Comparison of ENCODE assay signal across 8 mouse cellular contexts in the genomic region with DNA sequence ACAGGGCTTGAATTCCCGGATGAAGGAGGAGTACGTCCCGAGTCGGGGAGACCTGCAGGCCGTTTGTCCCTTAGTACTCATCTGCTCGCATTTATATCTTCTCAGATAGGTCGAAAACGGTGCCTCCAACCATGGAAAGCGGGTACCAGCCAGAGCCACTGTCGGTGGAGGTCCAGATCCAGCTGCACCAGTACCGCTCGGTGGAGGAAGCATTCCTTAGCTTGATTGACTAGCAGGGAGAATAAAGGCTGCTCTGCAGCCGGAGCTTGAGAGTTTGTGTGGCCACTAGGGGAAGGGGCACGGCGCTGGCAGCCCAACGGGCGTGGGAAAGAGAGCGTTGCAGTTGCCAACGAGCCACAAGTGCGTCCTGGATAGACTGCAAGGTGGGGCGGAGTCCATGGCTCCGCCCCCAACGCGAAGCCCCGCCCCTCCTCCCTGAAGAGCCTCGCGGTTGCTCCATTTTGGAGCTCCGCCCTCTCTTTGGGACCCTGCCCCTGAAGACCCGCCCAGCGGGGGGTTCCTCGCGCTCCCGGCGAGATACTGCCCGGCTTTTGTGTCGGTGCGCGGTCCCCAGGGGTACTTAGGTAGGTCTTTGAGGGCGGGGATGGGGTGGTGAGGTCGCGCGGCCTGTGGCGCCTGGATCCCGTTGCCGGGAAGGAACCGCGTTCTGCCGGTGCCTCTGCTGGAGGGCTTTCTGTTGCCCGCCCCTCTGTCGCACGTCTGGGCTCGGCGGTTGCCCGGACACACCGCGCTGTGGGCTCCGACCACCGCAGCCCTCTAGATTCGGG. TPM values are rescaled to one million over a fixed set of nuclear protein-coding genes. Genes with fewer than 3 reads are reported as not detected.
DNase-seq lines count a peak whose midpoint lies in the region; ATAC-seq and TF ChIP-seq lines count a peak whose summit lies in the region.

No protein-coding gene starts in this region.

- peak; percentile 97 for DNase-seq in brain, embryonic 14.5 days (ENCODE audit: low read depth)
- DNase-seq in liver, embryonic 13.5 days = peak; percentile 74
- DNase-seq in stomach, postnatal 0 days (ENCODE audit: low spot score) = peak; percentile 84

- peak overlapping the region; percentile 69 for H3K9ac ChIP-seq in heart, embryonic 12.5 days
- H3K9ac ChIP-seq in kidney, embryonic 16.5 days (replicated peaks; ENCODE audit: low read length) = peak overlapping the region; percentile 63
- peak overlapping the region; percentile 54 for H3K9ac ChIP-seq in liver, embryonic 13.5 days
- peak overlapping the region; percentile 72 for H3K9ac ChIP-seq in neural tube, embryonic 12.5 days
- H3K9ac ChIP-seq in stomach, postnatal 0 days (ENCODE audit: low read length) = peak overlapping the region; percentile 43

- no peak overlapping the region for H3K27ac ChIP-seq in heart, embryonic 12.5 days (ENCODE audit: poor library complexity, severe bottlenecking)
- H3K27ac ChIP-seq in kidney, embryonic 16.5 days (ENCODE audit: low read length) = no peak overlapping the region
- no peak overlapping the region for H3K27ac ChIP-seq in liver, embryonic 13.5 days
- no peak overlapping the region for H3K27ac ChIP-seq in neural tube, embryonic 12.5 days
- H3K27ac ChIP-seq in stomach, postnatal 0 days (replicated peaks) = no peak overlapping the region

- peak overlapping the region; percentile 68 for H3K4me3 ChIP-seq in heart, embryonic 12.5 days
- peak overlapping the region; percentile 70 for H3K4me3 ChIP-seq in kidney, embryonic 16.5 days (ENCODE audit: low read length)
- peak overlapping the region; percentile 62 for H3K4me3 ChIP-seq in liver, embryonic 13.5 days (replicated peaks)
- H3K4me3 ChIP-seq in neural tube, embryonic 12.5 days = peak overlapping the region; percentile 61
- H3K4me3 ChIP-seq in stomach, postnatal 0 days (ENCODE audit: low read depth, low read length) = peak overlapping the region; percentile 49

- H3K4me2 ChIP-seq in heart, embryonic 12.5 days = peak overlapping the region; percentile 88
- H3K4me2 ChIP-seq in kidney, embryonic 16.5 days (replicated peaks; ENCODE audit: low read depth, low read length) = peak overlapping the region; percentile 93
- peak overlapping the region; percentile 84 for H3K4me2 ChIP-seq in liver, embryonic 13.5 days
- H3K4me2 ChIP-seq in neural tube, embryonic 12.5 days (replicated peaks) = peak overlapping the region; percentile 82
- H3K4me2 ChIP-seq in stomach, postnatal 0 days (replicated peaks; ENCODE audit: low read depth) = peak overlapping the region; percentile 89

- peaks cover 61% of the 10 kb centered on the region for H3K27me3 ChIP-seq in heart, embryonic 12.5 days (replicated peaks)
- peaks cover 28% of the 10 kb centered on the region for H3K27me3 ChIP-seq in kidney, embryonic 16.5 days (ENCODE audit: insufficient read depth, low read length)
- peaks cover 53% of the 10 kb centered on the region for H3K27me3 ChIP-seq in liver, embryonic 13.5 days
- H3K27me3 ChIP-seq in neural tube, embryonic 12.5 days (replicated peaks) = peaks cover 7% of the 10 kb centered on the region; the same call in 1 of the 2 replicates
- no peaks in the 10 kb centered on the region for H3K27me3 ChIP-seq in stomach, postnatal 0 days (ENCODE audit: control insufficient read depth, insufficient read depth, low read length)

- H3K9me3 ChIP-seq in heart, embryonic 12.5 days (replicated peaks) = no peaks in the 10 kb centered on the region
- H3K9me3 ChIP-seq in kidney, embryonic 16.5 days (ENCODE audit: low read length) = no peaks in the 10 kb centered on the region
- no peaks in the 10 kb centered on the region for H3K9me3 ChIP-seq in liver, embryonic 13.5 days (replicated peaks)
- H3K9me3 ChIP-seq in neural tube, embryonic 12.5 days = no peaks in the 10 kb centered on the region
- no peaks in the 10 kb centered on the region for H3K9me3 ChIP-seq in stomach, postnatal 0 days (ENCODE audit: control insufficient read depth, low read length)

- peak; percentile 81 for ATAC-seq in CD4-positive, CD25-positive, alpha-beta regulatory T cell, adult 4 months
- peak; percentile 74 for ATAC-seq in erythroblast, adult 5-6 weeks (replicated peaks; ENCODE audit: low FRiP score, poor library complexity, severe bottlenecking)
- ATAC-seq in heart, embryonic 12.5 days (ENCODE audit: insufficient number of reproducible peaks, low FRiP score) = peak; percentile 90
- peak; percentile 92 for ATAC-seq in kidney, embryonic 16.5 days (ENCODE audit: low FRiP score, low TSS enrichment)
- peak; percentile 80 for ATAC-seq in liver, embryonic 13.5 days (ENCODE audit: low read depth)
- ATAC-seq in neural tube, embryonic 12.5 days (ENCODE audit: low FRiP score, low read depth) = peak; percentile 89
- ATAC-seq in stomach, postnatal 0 days (ENCODE audit: low FRiP score, low TSS enrichment) = peak; percentile 82

- peaks cover 24% of the 10 kb centered on the region for H3K36me3 ChIP-seq in heart, embryonic 12.5 days
- peaks cover 8% of the 10 kb centered on the region; the same call in 1 of the 2 replicates for H3K36me3 ChIP-seq in kidney, embryonic 16.5 days (ENCODE audit: insufficient read depth, low read length)
- peaks cover 20% of the 10 kb centered on the region; the same call in 1 of the 2 replicates for H3K36me3 ChIP-seq in liver, embryonic 13.5 days
- H3K36me3 ChIP-seq in neural tube, embryonic 12.5 days = peaks cover 15% of the 10 kb centered on the region
- no peaks in the 10 kb centered on the region for H3K36me3 ChIP-seq in stomach, postnatal 0 days (ENCODE audit: control insufficient read depth, insufficient read depth, low read length)

- TF ChIP-seq EP300 in stomach, postnatal 0 days (optimal IDR thresholded peaks at IDR 0.05) = no peak

- H3K4me1 ChIP-seq in heart, embryonic 12.5 days (replicated peaks) = peaks cover 13% of the 10 kb centered on the region; the same call in 1 of the 2 replicates
- H3K4me1 ChIP-seq in kidney, embryonic 16.5 days (ENCODE audit: insufficient read depth, low read length) = peaks cover 10% of the 10 kb centered on the region; the same call in 1 of the 2 replicates
- peaks cover 33% of the 10 kb centered on the region for H3K4me1 ChIP-seq in liver, embryonic 13.5 days (replicated peaks)
- H3K4me1 ChIP-seq in neural tube, embryonic 12.5 days = peaks cover 12% of the 10 kb centered on the region
- H3K4me1 ChIP-seq in stomach, postnatal 0 days (replicated peaks; ENCODE audit: control insufficient read depth, insufficient read depth) = no peaks in the 10 kb centered on the region

- WGBS in heart, embryonic 12.5 days = under 1% methylated on average over 58 of the region's 59 CpGs
- under 1% methylated on average over 59 of the region's 59 CpGs for WGBS in kidney, embryonic 16.5 days
- WGBS in liver, embryonic 13.5 days (ENCODE audit: insufficient replicate concordance) = 1% methylated on average over 59 of the region's 59 CpGs
- WGBS in neural tube, embryonic 12.5 days = under 1% methylated on average over 59 of the region's 59 CpGs
- WGBS in stomach, postnatal 0 days = 1% methylated on average over 59 of the region's 59 CpGs

- TF ChIP-seq CTCF in brain, embryonic 14.5 days (IDR thresholded peaks at IDR 0.05; ENCODE audit: borderline replicate concordance, extremely low read depth, insufficient read depth, insufficient read length) = peak; percentile 54
- TF ChIP-seq CTCF in stomach, postnatal 0 days (IDR thresholded peaks at IDR 0.05; ENCODE audit: low read depth) = peak; percentile 38; the same call in 1 of the 2 replicates

- TF ChIP-seq POLR2A in brain, embryonic 14.5 days (IDR thresholded peaks at IDR 0.05; ENCODE audit: borderline replicate concordance, extremely low read depth, insufficient read depth, insufficient read length, poor library complexity, severe bottlenecking) = peak; percentile 44; the same call in 1 of the 2 replicates

RNA-seq across cellular contexts. Expression of gene B3gnt4, which starts 2.1 kb away (rescaled TPM):
- polyA plus RNA-seq in CD4-positive, CD25-positive, alpha-beta regulatory T cell, adult 4 months (2017; shearing (Covaris generic)) = 1 to 10 TPM in 1 of 2 experiments, not detected in 1; 1.4 TPM
- 2.5 and 4.3 TPM in 2 replicates for polyA plus RNA-seq in brain, embryonic 14.5 days (2012; rRNA removed)
- not detected in 2 replicates for total RNA-seq in erythroblast, adult 5-6 weeks (2015; ENCODE audit: low replicate concordance)
- not detected in 2 replicates for total RNA-seq in erythroblast, adult 5-6 weeks (2017; ENCODE audit: low replicate concordance)
- 0.18 and 0.27 TPM in 2 replicates for polyA plus RNA-seq in heart, embryonic 12.5 days (2016; fragmentation: Nextera tagmentation; extraction: Ambion mirVana)
- 0.21 and 0.89 TPM in 2 replicates for polyA plus RNA-seq in kidney, embryonic 16.5 days (2015; fragmentation: Nextera tagmentation; extraction: Ambion mirVana)
- polyA plus RNA-seq in liver, embryonic 13.5 days (2015; fragmentation: Nextera tagmentation; extraction: Ambion mirVana) = 0.07 TPM in 2 replicates
- polyA plus RNA-seq in neural tube, embryonic 12.5 days (2016; fragmentation: Nextera tagmentation; extraction: Ambion mirVana) = 0.80 and 1.2 TPM in 2 replicates
- polyA plus RNA-seq in stomach, postnatal 0 days (2015; fragmentation: Nextera tagmentation; extraction: Ambion mirVana) = 0.13 TPM in 2 replicates

RNA-seq across cellular contexts. Expression of gene Diablo, which starts 15.8 kb away (rescaled TPM):
- 10 to 100 TPM; 85.0 to 99.0 TPM for polyA plus RNA-seq in CD4-positive, CD25-positive, alpha-beta regulatory T cell, adult 4 months (2017; shearing (Covaris generic))
- 97.2 and 121 TPM in 2 replicates for polyA plus RNA-seq in brain, embryonic 14.5 days (2012; rRNA removed)
- 4.2 and 4.4 TPM in 2 replicates for total RNA-seq in erythroblast, adult 5-6 weeks (2015; ENCODE audit: low replicate concordance)
- 10.0 and 18.3 TPM in 2 replicates for total RNA-seq in erythroblast, adult 5-6 weeks (2017; ENCODE audit: low replicate concordance)
- polyA plus RNA-seq in heart, embryonic 12.5 days (2016; fragmentation: Nextera tagmentation; extraction: Ambion mirVana) = 90.5 and 94.0 TPM in 2 replicates
- 122 and 125 TPM in 2 replicates for polyA plus RNA-seq in kidney, embryonic 16.5 days (2015; fragmentation: Nextera tagmentation; extraction: Ambion mirVana)
- polyA plus RNA-seq in liver, embryonic 13.5 days (2015; fragmentation: Nextera tagmentation; extraction: Ambion mirVana) = 67.3 and 74.4 TPM in 2 replicates
- 128 and 134 TPM in 2 replicates for polyA plus RNA-seq in neural tube, embryonic 12.5 days (2016; fragmentation: Nextera tagmentation; extraction: Ambion mirVana)
- 70.6 and 70.8 TPM in 2 replicates for polyA plus RNA-seq in stomach, postnatal 0 days (2015; fragmentation: Nextera tagmentation; extraction: Ambion mirVana)

RNA-seq across cellular contexts. Expression of gene Gm49027, which starts 17.2 kb away (rescaled TPM):
- polyA plus RNA-seq in CD4-positive, CD25-positive, alpha-beta regulatory T cell, adult 4 months (2017; shearing (Covaris generic)) = not detected
- 10.2 and 10.3 TPM in 2 replicates for polyA plus RNA-seq in brain, embryonic 14.5 days (2012; rRNA removed)
- total RNA-seq in erythroblast, adult 5-6 weeks (2015; ENCODE audit: low replicate concordance) = not detected in 2 replicates
- total RNA-seq in erythroblast, adult 5-6 weeks (2017; ENCODE audit: low replicate concordance) = not detected in 2 replicates
- 0.13 and 0.22 TPM in 2 replicates for polyA plus RNA-seq in heart, embryonic 12.5 days (2016; fragmentation: Nextera tagmentation; extraction: Ambion mirVana)
- 0.61 and 1.3 TPM in 2 replicates for polyA plus RNA-seq in kidney, embryonic 16.5 days (2015; fragmentation: Nextera tagmentation; extraction: Ambion mirVana)
- polyA plus RNA-seq in liver, embryonic 13.5 days (2015; fragmentation: Nextera tagmentation; extraction: Ambion mirVana) = 0.18 and 0.21 TPM in 2 replicates
- polyA plus RNA-seq in neural tube, embryonic 12.5 days (2016; fragmentation: Nextera tagmentation; extraction: Ambion mirVana) = 2.7 and 3.7 TPM in 2 replicates
- 5.6 and 7.0 TPM in 2 replicates for polyA plus RNA-seq in stomach, postnatal 0 days (2015; fragmentation: Nextera tagmentation; extraction: Ambion mirVana)

RNA-seq across cellular contexts. Expression of gene Il31, which starts 18.8 kb away (rescaled TPM):
- not detected for polyA plus RNA-seq in CD4-positive, CD25-positive, alpha-beta regulatory T cell, adult 4 months (2017; shearing (Covaris generic))
- polyA plus RNA-seq in brain, embryonic 14.5 days (2012; rRNA removed) = not detected in 2 replicates
- total RNA-seq in erythroblast, adult 5-6 weeks (2015; ENCODE audit: low replicate concordance) = not detected in 2 replicates
- not detected in 2 replicates for total RNA-seq in erythroblast, adult 5-6 weeks (2017; ENCODE audit: low replicate concordance)
- not detected in 2 replicates for polyA plus RNA-seq in heart, embryonic 12.5 days (2016; fragmentation: Nextera tagmentation; extraction: Ambion mirVana)
- polyA plus RNA-seq in kidney, embryonic 16.5 days (2015; fragmentation: Nextera tagmentation; extraction: Ambion mirVana) = not detected in 2 replicates
- polyA plus RNA-seq in liver, embryonic 13.5 days (2015; fragmentation: Nextera tagmentation; extraction: Ambion mirVana) = not detected in 2 replicates
- polyA plus RNA-seq in neural tube, embryonic 12.5 days (2016; fragmentation: Nextera tagmentation; extraction: Ambion mirVana) = not detected in 2 replicates
- not detected in 2 replicates for polyA plus RNA-seq in stomach, postnatal 0 days (2015; fragmentation: Nextera tagmentation; extraction: Ambion mirVana)

RNA-seq across cellular contexts. Expression of gene Lrrc43, which starts 19.0 kb away (rescaled TPM):
- polyA plus RNA-seq in CD4-positive, CD25-positive, alpha-beta regulatory T cell, adult 4 months (2017; shearing (Covaris generic)) = not detected
- polyA plus RNA-seq in brain, embryonic 14.5 days (2012; rRNA removed) = 0.20 and 0.38 TPM in 2 replicates
- total RNA-seq in erythroblast, adult 5-6 weeks (2015; ENCODE audit: low replicate concordance) = not detected in 2 replicates
- total RNA-seq in erythroblast, adult 5-6 weeks (2017; ENCODE audit: low replicate concordance) = not detected in 2 replicates
- not detected in 2 replicates for polyA plus RNA-seq in heart, embryonic 12.5 days (2016; fragmentation: Nextera tagmentation; extraction: Ambion mirVana)
- not detected in 2 replicates for polyA plus RNA-seq in kidney, embryonic 16.5 days (2015; fragmentation: Nextera tagmentation; extraction: Ambion mirVana)
- not detected in 2 replicates for polyA plus RNA-seq in liver, embryonic 13.5 days (2015; fragmentation: Nextera tagmentation; extraction: Ambion mirVana)
- polyA plus RNA-seq in neural tube, embryonic 12.5 days (2016; fragmentation: Nextera tagmentation; extraction: Ambion mirVana) = 0.09 TPM in 1 of 2 replicates, not detected in the other
- not detected in 2 replicates for polyA plus RNA-seq in stomach, postnatal 0 days (2015; fragmentation: Nextera tagmentation; extraction: Ambion mirVana)
